Mouse (Mus musculus): Measurements from ENCODE around the gene Tbc1d10a. TPM values are rescaled to one million over a fixed set of nuclear protein-coding genes. Genes with fewer than 3 reads are reported as not detected.
A peak's percentile ranks its signal among the peaks of the same experiment; 100 is the strongest.

Tbc1d10a gene
- polyA plus RNA-seq, 1 experiment: 19.9 TPM

- H3K4me3 ChIP-seq (ENCODE audit: low read depth, low read length): no peak overlapping the region
- H3K27me3 ChIP-seq (ENCODE audit: control insufficient read depth, insufficient read depth, low read length, poor library complexity, severe bottlenecking): no peaks in the 10 kb centered on the region
- TF ChIP-seq CTCF (IDR thresholded peaks at IDR 0.05; ENCODE audit: low read depth, low read length) (no peak), EP300 (IDR thresholded peaks at IDR 0.05; ENCODE audit: insufficient read depth, low read depth, low read length) (no peak), POLR2A (IDR thresholded peaks at IDR 0.05; ENCODE audit: insufficient read depth, low read length) (no peak)
- no peaks in the 10 kb centered on the region for H3K36me3 ChIP-seq (ENCODE audit: control insufficient read depth, insufficient read depth, low read length, poor library complexity, severe bottlenecking)
- H3K4me1 ChIP-seq (ENCODE audit: control insufficient read depth, insufficient read depth, low read length): peaks cover 5% of the 10 kb centered on the region
- H3K27ac ChIP-seq (ENCODE audit: insufficient read depth, low read length): no peak overlapping the region
- no peaks in the 10 kb centered on the region for H3K9me3 ChIP-seq (replicated peaks; ENCODE audit: control insufficient read depth, insufficient read depth, low read length, poor library complexity, severe bottlenecking)
- H3K9ac ChIP-seq (ENCODE audit: low read depth, poor library complexity, severe bottlenecking): no peak overlapping the region
Measured at GRCm38 (mm10) chr11:4235052-4235655, 48.6 kb downstream of the Tbc1d10a start.

DNA sequence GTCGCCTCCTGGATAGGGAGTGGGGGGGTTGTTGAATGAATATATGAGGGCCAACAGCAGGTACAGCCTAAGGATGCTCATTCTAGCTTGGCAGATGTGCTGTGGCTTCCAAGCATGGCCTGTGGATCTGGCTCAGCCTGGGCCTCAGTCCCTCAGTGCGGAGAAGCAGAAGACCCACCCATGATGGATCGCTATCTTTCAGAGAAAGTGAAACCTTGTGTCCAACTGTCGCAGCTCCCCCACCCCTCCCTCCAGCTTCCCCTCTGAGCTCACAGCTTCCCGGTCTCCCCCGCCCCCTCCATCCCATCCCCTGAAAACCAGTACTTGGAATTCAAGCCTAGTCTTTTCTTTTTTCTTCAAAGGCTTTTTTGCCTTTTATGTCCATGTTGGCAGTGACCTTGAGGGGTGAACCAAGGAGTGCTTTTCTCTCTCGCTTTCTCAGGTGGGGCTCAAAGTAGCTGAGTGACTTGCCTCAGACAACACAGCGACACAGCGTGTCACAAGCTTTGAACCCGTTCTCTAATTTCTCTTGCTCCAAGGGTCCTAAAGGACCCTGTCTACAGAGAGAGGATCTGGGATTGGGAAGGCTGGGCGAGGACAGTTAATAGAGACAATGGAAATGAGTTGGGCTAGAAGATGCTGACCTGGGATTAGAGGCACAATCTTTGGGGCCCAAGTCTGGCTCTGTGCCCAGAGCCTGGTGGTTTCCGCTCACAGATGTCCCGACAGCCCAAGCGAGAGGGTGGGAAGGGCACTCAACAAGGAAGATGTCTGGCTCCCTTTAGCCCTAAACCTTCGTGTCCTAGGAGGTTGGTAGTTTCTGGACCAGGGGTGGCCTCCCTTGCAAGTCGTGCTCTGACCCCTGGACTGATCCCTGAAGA, 49.3 kb downstream of the Tbc1d10a start, which contains the start of gene Osm:
Gene Osm, plus strand, starts transcription at position 756 of the 881 bp plus-strand sequence.
- no peak within 1 kb of the TSS for H3K9ac ChIP-seq (ENCODE audit: low read depth, poor library complexity, severe bottlenecking)
- TF ChIP-seq POLR2A (IDR thresholded peaks at IDR 0.05; ENCODE audit: insufficient read depth, low read length) (no peak), CTCF (IDR thresholded peaks at IDR 0.05; ENCODE audit: low read depth, low read length) (no peak), EP300 (IDR thresholded peaks at IDR 0.05; ENCODE audit: insufficient read depth, low read depth, low read length) (no peak)
- H3K4me3 ChIP-seq (ENCODE audit: low read depth, low read length): peak within 1 kb of the TSS; percentile 5; the same call in 1 of the 2 replicates
- H3K27ac ChIP-seq (ENCODE audit: insufficient read depth, low read length): no peak within 1 kb of the TSS
- H3K4me1 ChIP-seq (ENCODE audit: control insufficient read depth, insufficient read depth, low read length): peaks cover 7% of the 10 kb centered on the region
- no peaks in the 10 kb centered on the region for H3K9me3 ChIP-seq (replicated peaks; ENCODE audit: control insufficient read depth, insufficient read depth, low read length, poor library complexity, severe bottlenecking)
- no peaks in the 10 kb centered on the region for H3K36me3 ChIP-seq (ENCODE audit: control insufficient read depth, insufficient read depth, low read length, poor library complexity, severe bottlenecking)
- no peaks in the 10 kb centered on the region for H3K27me3 ChIP-seq (ENCODE audit: control insufficient read depth, insufficient read depth, low read length, poor library complexity, severe bottlenecking)

DNA sequence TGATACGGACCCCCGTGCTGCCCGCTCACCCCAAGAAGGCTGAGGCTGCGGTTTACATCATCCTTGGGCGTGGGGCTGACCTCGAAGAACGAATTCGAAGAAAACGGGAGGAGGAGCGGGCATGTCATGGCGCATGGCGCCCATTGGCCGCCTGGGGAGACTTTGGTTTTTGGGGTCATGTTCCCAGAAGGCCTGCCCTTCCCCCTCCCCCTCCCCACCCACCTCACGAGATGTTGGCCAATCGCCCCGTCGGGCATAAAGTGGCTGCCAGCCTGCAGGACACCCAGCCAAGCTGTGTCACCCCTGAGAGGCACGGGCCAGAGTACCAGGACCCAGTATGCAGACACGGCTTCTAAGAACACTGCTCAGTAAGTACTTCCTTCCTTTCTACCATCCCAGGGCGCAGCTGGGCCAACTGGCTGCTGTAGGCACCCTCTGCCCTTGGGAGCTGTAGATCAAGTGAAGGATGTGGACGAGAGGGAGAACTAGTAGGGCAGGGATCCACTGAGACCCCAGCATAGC, 50.0 kb downstream of the Tbc1d10a start:
- TF ChIP-seq EP300 (IDR thresholded peaks at IDR 0.05; ENCODE audit: insufficient read depth, low read depth, low read length): no peak
- no peak for TF ChIP-seq POLR2A (IDR thresholded peaks at IDR 0.05; ENCODE audit: insufficient read depth, low read length)
- no peak for TF ChIP-seq CTCF (IDR thresholded peaks at IDR 0.05; ENCODE audit: low read depth, low read length)
- no peaks in the 10 kb centered on the region for H3K9me3 ChIP-seq (replicated peaks; ENCODE audit: control insufficient read depth, insufficient read depth, low read length, poor library complexity, severe bottlenecking)
- H3K4me1 ChIP-seq (ENCODE audit: control insufficient read depth, insufficient read depth, low read length): peaks cover 7% of the 10 kb centered on the region
- H3K36me3 ChIP-seq (ENCODE audit: control insufficient read depth, insufficient read depth, low read length, poor library complexity, severe bottlenecking): no peaks in the 10 kb centered on the region
- H3K27ac ChIP-seq (ENCODE audit: insufficient read depth, low read length): no peak overlapping the region
- no peaks in the 10 kb centered on the region for H3K27me3 ChIP-seq (ENCODE audit: control insufficient read depth, insufficient read depth, low read length, poor library complexity, severe bottlenecking)
- H3K9ac ChIP-seq (ENCODE audit: low read depth, poor library complexity, severe bottlenecking): no peak overlapping the region
- H3K4me3 ChIP-seq (ENCODE audit: low read depth, low read length): peak overlapping the region; percentile 3; the same call in 1 of the 2 replicates

GRCm38 (mm10) chr11:4237389-4237912, 50.9 kb downstream of the Tbc1d10a start:
- TF ChIP-seq CTCF (IDR thresholded peaks at IDR 0.05; ENCODE audit: low read depth, low read length): peak; percentile 23
- TF ChIP-seq POLR2A (IDR thresholded peaks at IDR 0.05; ENCODE audit: insufficient read depth, low read length): no peak
- no peak for TF ChIP-seq EP300 (IDR thresholded peaks at IDR 0.05; ENCODE audit: insufficient read depth, low read depth, low read length)
- Histone ChIP-seq H3K9me3 (replicated peaks; ENCODE audit: control insufficient read depth, insufficient read depth, low read length, poor library complexity, severe bottlenecking) (no peaks in the 10 kb centered on the region), H3K9ac (ENCODE audit: low read depth, poor library complexity, severe bottlenecking) (no peak overlapping the region), H3K27ac (ENCODE audit: insufficient read depth, low read length) (no peak overlapping the region), H3K4me1 (ENCODE audit: control insufficient read depth, insufficient read depth, low read length) (peaks cover 7% of the 10 kb centered on the region), H3K36me3 (ENCODE audit: control insufficient read depth, insufficient read depth, low read length, poor library complexity, severe bottlenecking) (no peaks in the 10 kb centered on the region), H3K4me3 (ENCODE audit: low read depth, low read length) (peak overlapping the region; percentile 5; the same call in 1 of the 2 replicates), H3K27me3 (ENCODE audit: control insufficient read depth, insufficient read depth, low read length, poor library complexity, severe bottlenecking) (no peaks in the 10 kb centered on the region)

- Histone ChIP-seq H3K27me3 (ENCODE audit: control insufficient read depth, insufficient read depth, low read length, poor library complexity, severe bottlenecking) (no peaks in the 10 kb centered on the region), H3K27ac (ENCODE audit: insufficient read depth, low read length) (no peak overlapping the region), H3K9me3 (replicated peaks; ENCODE audit: control insufficient read depth, insufficient read depth, low read length, poor library complexity, severe bottlenecking) (no peaks in the 10 kb centered on the region), H3K4me1 (ENCODE audit: control insufficient read depth, insufficient read depth, low read length) (peaks cover 7% of the 10 kb centered on the region), H3K4me3 (ENCODE audit: low read depth, low read length) (no peak overlapping the region), H3K36me3 (ENCODE audit: control insufficient read depth, insufficient read depth, low read length, poor library complexity, severe bottlenecking) (no peaks in the 10 kb centered on the region), H3K9ac (ENCODE audit: low read depth, poor library complexity, severe bottlenecking) (no peak overlapping the region)
- TF ChIP-seq POLR2A (IDR thresholded peaks at IDR 0.05; ENCODE audit: insufficient read depth, low read length): no peak
- no peak for TF ChIP-seq EP300 (IDR thresholded peaks at IDR 0.05; ENCODE audit: insufficient read depth, low read depth, low read length)
- no peak for TF ChIP-seq CTCF (IDR thresholded peaks at IDR 0.05; ENCODE audit: low read depth, low read length)
Measured at GRCm38 (mm10) chr11:4238167-4238566, 51.6 kb downstream of the Tbc1d10a start.
